Mouse (Mus musculus): ENCODE results near the gene Ncapg2.

GRCm38 (mm10) chr12:116405045-116405835 lies at the start of gene Ncapg2:
- TF ChIP-seq POLR2A (IDR thresholded peaks at IDR 0.05; ENCODE audit: low read depth, low read length) (no peak), CTCF (IDR thresholded peaks at IDR 0.05; ENCODE audit: extremely low read depth, insufficient read depth, insufficient read length, insufficient replicate concordance) (no peak)
